Mouse (Mus musculus) adrenal gland (tissue): ENCODE data around the gene Vmn1r119.
"Not testable (repeated sequence)": the region's sequence is repeated elsewhere in the genome, so short reads cannot be mapped to it uniquely, and the experiment has no call there.

Experiments used
- intact Hi-C: fragments of 180-260 bp; cut with DNase I; formaldehyde crosslinking; loops from one replicate; pipeline ENCODE4 v1.15.1; 2025
- long read RNA-seq, 2 experiments: library from polyadenylated mRNA; unstranded; transcript quantifications; one replicate each; pipeline ENCODE4 v2.0.0; 2020; ENCODE audit warnings: borderline replicate concordance in 1 of 2; ENCODE audit not compliant: insufficient replicate concordance in 1 of 2

The Vmn1r119 gene
- long read RNA-seq, experiment 1, result 0 reads
- long read RNA-seq, experiment 2, result 0 reads

DNA sequence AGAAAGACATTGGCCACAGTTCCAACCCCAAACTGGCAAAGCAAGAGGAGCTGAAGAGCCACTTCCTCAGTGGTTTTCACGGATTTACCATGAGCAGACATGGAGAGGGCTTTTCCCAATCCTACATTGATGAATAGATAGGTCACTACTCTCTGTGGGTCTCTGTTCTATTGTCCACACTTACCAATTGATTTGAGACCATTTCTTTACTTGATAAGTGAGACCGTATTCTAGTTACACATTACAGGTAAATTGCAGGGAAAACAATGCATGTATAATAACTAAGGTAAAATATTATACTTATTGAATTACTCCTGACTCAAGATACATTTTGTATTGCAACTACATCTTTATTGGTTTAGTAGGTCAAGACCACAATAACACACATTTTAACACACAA, at the start of gene Vmn1r119:
TSS of gene Vmn1r119 (minus strand) at position 101 of the 400 bp plus-strand sequence.
- intact Hi-C loops, result not testable (repeated sequence)

DNA sequence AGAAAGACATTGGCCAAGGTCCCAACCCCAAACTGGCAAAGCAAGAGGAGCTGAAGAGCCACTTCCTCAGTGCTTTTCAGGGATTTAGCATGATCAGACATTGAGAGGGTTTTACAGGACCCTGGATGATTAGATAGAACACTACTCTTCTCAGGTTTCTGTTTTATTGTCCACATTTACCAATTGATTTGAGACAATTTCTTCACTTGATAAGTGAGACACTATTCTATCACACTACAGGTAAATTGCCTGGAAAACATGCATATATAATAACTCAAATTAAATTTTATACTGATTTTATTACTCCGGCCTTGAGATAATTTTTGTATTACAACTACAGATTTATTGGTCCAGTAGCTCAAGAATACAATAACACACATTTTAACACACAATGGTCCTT, 41.4 kb upstream of the Vmn1r119 start, which contains the start of gene Vmn1r120:
TSS of gene Vmn1r120 (minus strand) at position 101 of the 400 bp plus-strand sequence.
- intact Hi-C loops, result not testable (repeated sequence)
